Mouse (Mus musculus): ENCODE data around the gene Dus1l. TPM values are rescaled to one million over a fixed set of nuclear protein-coding genes. Genes with fewer than 3 reads are reported as not detected.
"Not testable (repeated sequence)": the region's sequence is repeated elsewhere in the genome, so short reads cannot be mapped to it uniquely, and the experiment has no call there.

Dus1l gene
- 73.6 and 76.9 TPM in 2 replicates for polyA plus RNA-seq (2014; fragmentation: Nextera tagmentation; extraction: Ambion mirVana)

DNA sequence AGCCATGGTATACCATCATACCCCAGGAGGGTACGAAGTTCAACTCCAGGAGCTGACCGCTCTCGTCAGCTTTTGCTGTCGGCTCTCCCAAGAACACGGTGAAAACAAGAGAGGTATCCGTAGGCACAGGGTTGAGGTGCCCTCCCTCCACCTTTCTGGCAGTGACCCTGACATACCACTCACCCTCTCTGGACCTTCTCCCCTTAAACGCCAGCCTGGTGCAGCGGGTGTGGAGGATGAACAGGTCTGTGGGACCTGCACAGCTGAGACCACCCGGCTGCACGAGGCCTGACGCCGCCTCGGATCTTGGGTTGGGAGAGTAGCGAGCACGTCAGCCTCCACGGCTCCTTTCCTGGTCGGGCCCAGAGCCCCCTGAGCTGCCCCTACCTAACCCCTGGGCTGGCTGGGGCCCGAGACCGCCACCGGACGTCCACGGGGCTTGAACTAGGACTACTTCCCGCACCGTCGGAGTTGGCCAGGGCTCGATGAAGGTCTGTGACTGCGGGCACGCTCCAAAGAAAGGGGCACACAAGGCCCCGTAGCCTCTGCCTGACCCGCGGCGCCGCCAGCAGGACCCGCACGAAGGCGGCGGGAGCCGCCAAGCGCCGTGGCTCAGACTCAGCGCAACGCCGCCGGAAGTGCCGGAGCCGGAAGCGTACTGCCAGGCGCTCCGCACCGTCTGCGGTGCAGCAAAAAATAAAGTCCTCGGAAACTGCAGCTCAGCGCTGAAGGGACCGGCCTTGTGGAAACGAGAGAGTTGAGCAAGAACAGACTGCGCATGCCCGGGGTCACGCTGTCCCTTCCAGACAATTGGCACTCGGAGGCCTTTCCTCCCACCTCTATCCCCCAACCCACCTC lies at the start of gene Dus1l:
TSS of gene Dus1l (minus strand) at position 648 of the 858 bp plus-strand sequence.
- H3K4me2 ChIP-seq = peak within 1 kb of the TSS; percentile 97
- H3K9ac ChIP-seq (ENCODE audit: low read length) = peak within 1 kb of the TSS; percentile 94
- peaks cover 10% of the 10 kb centered on the region for H3K4me1 ChIP-seq (ENCODE audit: control insufficient read depth, insufficient read depth, low read length)
- ATAC-seq (ENCODE audit: low FRiP score) (peak; percentile 90), DNase-seq (ENCODE audit: low spot score, missing footprints) (peak; percentile 100)
- WGBS = 3% methylated on average over 59 of the region's 59 CpGs
- no peaks in the 10 kb centered on the region for H3K9me3 ChIP-seq (ENCODE audit: control insufficient read depth, low read length)
- H3K36me3 ChIP-seq (ENCODE audit: control insufficient read depth, insufficient read depth, low read length) = peaks cover 13% of the 10 kb centered on the region; the same call in 1 of the 2 replicates
- peak within 1 kb of the TSS; percentile 51 for H3K27ac ChIP-seq (ENCODE audit: low read depth, low read length)
- peak within 1 kb of the TSS; percentile 98 for H3K4me3 ChIP-seq (ENCODE audit: low read depth, low read length)
- no peaks in the 10 kb centered on the region for H3K27me3 ChIP-seq (ENCODE audit: control insufficient read depth, insufficient read depth, low read length)

DNA sequence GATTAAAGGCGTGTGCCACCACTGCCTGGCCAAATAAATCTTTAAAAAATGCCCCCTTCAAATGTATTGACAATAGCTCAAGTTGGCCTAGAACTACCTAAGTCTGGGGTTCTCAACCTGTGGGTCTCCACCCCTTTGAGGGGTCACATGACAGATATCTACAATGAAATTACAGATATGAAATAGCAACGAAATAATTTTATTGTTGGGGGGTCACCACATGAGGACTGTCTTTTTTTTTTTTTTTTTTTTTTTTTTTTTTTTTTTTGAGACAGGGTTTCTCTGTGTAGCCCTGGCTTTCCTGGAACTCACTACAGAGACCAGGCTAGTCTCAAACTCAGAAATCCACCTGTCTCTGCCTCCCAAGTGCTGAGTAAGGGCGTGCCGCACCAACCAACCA lies 48.1 kb upstream of the Dus1l start:
- no peaks in the 10 kb centered on the region for H3K4me1 ChIP-seq (ENCODE audit: control insufficient read depth, insufficient read depth, low read length)
- H3K36me3 ChIP-seq (ENCODE audit: control insufficient read depth, insufficient read depth, low read length) = no peaks in the 10 kb centered on the region
- no peaks in the 10 kb centered on the region for H3K27me3 ChIP-seq (ENCODE audit: control insufficient read depth, insufficient read depth, low read length)
- H3K27ac ChIP-seq (ENCODE audit: low read depth, low read length) = no peak overlapping the region
- no peak overlapping the region for H3K4me3 ChIP-seq (ENCODE audit: low read depth, low read length)
- H3K9ac ChIP-seq (ENCODE audit: low read length) = no peak overlapping the region
- H3K4me2 ChIP-seq = no peak overlapping the region
- ATAC-seq (ENCODE audit: low FRiP score) (no peak), DNase-seq (ENCODE audit: low spot score, missing footprints) (no peak)
- H3K9me3 ChIP-seq (ENCODE audit: control insufficient read depth, low read length) = no peaks in the 10 kb centered on the region
- 84% methylated on average over 4 of the region's 4 CpGs for WGBS

- ATAC-seq (ENCODE audit: low FRiP score) = peak; percentile 82
- 35% methylated on average over 8 of the region's 8 CpGs for WGBS
- H3K4me2 ChIP-seq = peak overlapping the region; percentile 19; the same call in 1 of the 2 replicates
These were observed 37.5 kb upstream of the Dus1l start for GRCm38 (mm10) chr11:120833555-120834280.

GRCm38 (mm10) chr11:120832962-120833361 lies 36.8 kb upstream of the Dus1l start:
- not testable (repeated sequence) for H3K27ac ChIP-seq (ENCODE audit: low read depth, low read length)
- WGBS = 89% methylated on average over 5 of the region's 5 CpGs

More at GRCm38 (mm10) chr11:120833555-120834280, 37.5 kb upstream of the Dus1l start:
- Histone ChIP-seq H3K27ac (ENCODE audit: low read depth, low read length) (peak overlapping the region; percentile 66), H3K4me3 (ENCODE audit: low read depth, low read length) (no peak overlapping the region), H3K27me3 (ENCODE audit: control insufficient read depth, insufficient read depth, low read length) (no peaks in the 10 kb centered on the region), H3K4me1 (ENCODE audit: control insufficient read depth, insufficient read depth, low read length) (peaks cover 14% of the 10 kb centered on the region), H3K9ac (ENCODE audit: low read length) (peak overlapping the region; percentile 4; the same call in 1 of the 2 replicates), H3K9me3 (ENCODE audit: control insufficient read depth, low read length) (no peaks in the 10 kb centered on the region), H3K36me3 (ENCODE audit: control insufficient read depth, insufficient read depth, low read length) (no peaks in the 10 kb centered on the region)
- peak; percentile 90 for DNase-seq (ENCODE audit: low spot score, missing footprints)

GRCm38 (mm10) chr11:120831659-120832440 lies 35.6 kb upstream of the Dus1l start:
- Histone ChIP-seq H3K9me3 (ENCODE audit: control insufficient read depth, low read length) (no peaks in the 10 kb centered on the region), H3K4me3 (ENCODE audit: low read depth, low read length) (no peak overlapping the region), H3K27me3 (ENCODE audit: control insufficient read depth, insufficient read depth, low read length) (no peaks in the 10 kb centered on the region), H3K27ac (ENCODE audit: low read depth, low read length) (no peak overlapping the region), H3K36me3 (ENCODE audit: control insufficient read depth, insufficient read depth, low read length) (no peaks in the 10 kb centered on the region), H3K4me1 (ENCODE audit: control insufficient read depth, insufficient read depth, low read length) (peaks cover 15% of the 10 kb centered on the region), H3K4me2 (no peak overlapping the region), H3K9ac (ENCODE audit: low read length) (no peak overlapping the region)
- no peak for DNase-seq (ENCODE audit: low spot score, missing footprints)
- 77% methylated on average over 3 of the region's 3 CpGs for WGBS
- no peak for ATAC-seq (ENCODE audit: low FRiP score)

More at GRCm38 (mm10) chr11:120832962-120833361, 36.8 kb upstream of the Dus1l start:
- not testable (repeated sequence) for ATAC-seq (ENCODE audit: low FRiP score); H3K4me2 ChIP-seq; H3K9me3 ChIP-seq (ENCODE audit: control insufficient read depth, low read length); H3K27me3 ChIP-seq (ENCODE audit: control insufficient read depth, insufficient read depth, low read length); H3K4me3 ChIP-seq (ENCODE audit: low read depth, low read length); H3K9ac ChIP-seq (ENCODE audit: low read length); H3K36me3 ChIP-seq (ENCODE audit: control insufficient read depth, insufficient read depth, low read length)
- DNase-seq (ENCODE audit: low spot score, missing footprints) = peak; percentile 57
- peaks cover 14% of the 10 kb centered on the region for H3K4me1 ChIP-seq (ENCODE audit: control insufficient read depth, insufficient read depth, low read length)

- ATAC-seq (ENCODE audit: low FRiP score) (no peak), DNase-seq (ENCODE audit: low spot score, missing footprints) (no peak)
- H3K27ac ChIP-seq (ENCODE audit: low read depth, low read length) = no peak overlapping the region
- WGBS = 82% methylated on average over 12 of the region's 12 CpGs
- no peaks in the 10 kb centered on the region for H3K27me3 ChIP-seq (ENCODE audit: control insufficient read depth, insufficient read depth, low read length)
- no peaks in the 10 kb centered on the region for H3K36me3 ChIP-seq (ENCODE audit: control insufficient read depth, insufficient read depth, low read length)
- no peak overlapping the region for H3K4me2 ChIP-seq
- H3K9ac ChIP-seq (ENCODE audit: low read length) = no peak overlapping the region
- no peak overlapping the region for H3K4me3 ChIP-seq (ENCODE audit: low read depth, low read length)
- no peaks in the 10 kb centered on the region for H3K9me3 ChIP-seq (ENCODE audit: control insufficient read depth, low read length)
- H3K4me1 ChIP-seq (ENCODE audit: control insufficient read depth, insufficient read depth, low read length) = peaks cover 26% of the 10 kb centered on the region
These were observed 34.5 kb upstream of the Dus1l start for GRCm38 (mm10) chr11:120830686-120831085.

- ATAC-seq (ENCODE audit: low FRiP score) (no peak), DNase-seq (ENCODE audit: low spot score, missing footprints) (peak; percentile 79)
- Histone ChIP-seq H3K4me2 (no peak overlapping the region), H3K36me3 (ENCODE audit: control insufficient read depth, insufficient read depth, low read length) (no peaks in the 10 kb centered on the region), H3K4me3 (ENCODE audit: low read depth, low read length) (no peak overlapping the region), H3K4me1 (ENCODE audit: control insufficient read depth, insufficient read depth, low read length) (peaks cover 33% of the 10 kb centered on the region), H3K9ac (ENCODE audit: low read length) (no peak overlapping the region), H3K9me3 (ENCODE audit: control insufficient read depth, low read length) (no peaks in the 10 kb centered on the region), H3K27ac (ENCODE audit: low read depth, low read length) (no peak overlapping the region), H3K27me3 (ENCODE audit: control insufficient read depth, insufficient read depth, low read length) (no peaks in the 10 kb centered on the region)
- 91% methylated on average over 10 of the region's 10 CpGs for WGBS
These were observed 33.7 kb upstream of the Dus1l start for GRCm38 (mm10) chr11:120829757-120830532.

DNA sequence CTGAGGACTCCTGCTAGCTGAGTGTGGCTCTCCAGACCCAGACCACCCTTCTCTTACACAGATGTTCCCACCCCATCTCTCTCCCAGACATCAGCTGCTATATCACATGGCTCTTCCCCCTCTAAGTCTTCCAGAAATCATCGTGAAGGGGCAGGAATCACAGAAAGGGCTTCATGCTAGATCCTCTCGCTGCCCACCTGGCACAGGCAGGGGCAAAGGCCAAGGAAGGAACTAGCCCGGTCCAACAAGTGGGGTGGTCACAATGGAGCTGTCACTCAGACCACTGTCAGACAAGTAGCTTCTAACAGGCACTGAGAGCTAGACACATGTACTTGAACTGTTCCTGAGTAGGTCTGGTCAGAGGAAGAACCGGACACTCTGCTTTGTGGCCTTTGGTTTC lies 32.2 kb upstream of the Dus1l start:
- Histone ChIP-seq H3K27me3 (ENCODE audit: control insufficient read depth, insufficient read depth, low read length) (no peaks in the 10 kb centered on the region), H3K9ac (ENCODE audit: low read length) (no peak overlapping the region), H3K36me3 (ENCODE audit: control insufficient read depth, insufficient read depth, low read length) (no peaks in the 10 kb centered on the region), H3K27ac (ENCODE audit: low read depth, low read length) (no peak overlapping the region), H3K4me3 (ENCODE audit: low read depth, low read length) (no peak overlapping the region), H3K4me1 (ENCODE audit: control insufficient read depth, insufficient read depth, low read length) (peaks cover 21% of the 10 kb centered on the region), H3K4me2 (no peak overlapping the region), H3K9me3 (ENCODE audit: control insufficient read depth, low read length) (no peaks in the 10 kb centered on the region)
- ATAC-seq (ENCODE audit: low FRiP score) = no peak
- DNase-seq (ENCODE audit: low spot score, missing footprints) = peak; percentile 80
- 77% methylated on average over 4 of the region's 4 CpGs for WGBS
